Comparison of ENCODE assay signal across 10 mouse cellular contexts in genomic region chr10:74463972-74464371, GRCm38 (mm10).
DNase-seq lines count a peak whose midpoint lies in the region; ATAC-seq lines count a peak whose summit lies in the region.
"Had no signal": no experiment of that assay in that cellular context is flagged by ENCODE, and none has a peak within 500 bp of the region (broad histone marks: within the 10 kb centered on the region; RNA-seq: fewer than 3 reads in every experiment).

No protein-coding gene starts in this region.

- WGBS in hindbrain, embryonic 14.5 days, result 26% methylated on average over 2 of the region's 2 CpGs
- 35% methylated on average over 2 of the region's 2 CpGs for WGBS in hindbrain, embryonic 12.5 days
- 32% methylated on average over 2 of the region's 2 CpGs for WGBS in neural tube, embryonic 11.5 days
- 23% methylated on average over 2 of the region's 2 CpGs for WGBS in neural tube, embryonic 15.5 days

- H3K36me3 ChIP-seq in hindbrain, embryonic 14.5 days (replicated peaks; ENCODE audit: control insufficient read depth, insufficient read depth), result no peaks in the 10 kb centered on the region
- no peaks in the 10 kb centered on the region for H3K36me3 ChIP-seq in hindbrain, embryonic 12.5 days
- H3K36me3 ChIP-seq in neural tube, embryonic 11.5 days (ENCODE audit: control insufficient read depth, insufficient read depth, low read length), result no peaks in the 10 kb centered on the region
- no peaks in the 10 kb centered on the region for H3K36me3 ChIP-seq in neural tube, embryonic 15.5 days
- H3K36me3 ChIP-seq: limb, embryonic 15.5 days had no signal

- peak; percentile 84 for DNase-seq in hindbrain, embryonic 14.5 days (ENCODE audit: low spot score)
- no peak for DNase-seq in neural tube, embryonic 11.5 days (ENCODE audit: low spot score)
- peak; percentile 5 for DNase-seq in embryo, embryonic 9.5 days (ENCODE audit: extremely low spot score)
- DNase-seq in cerebellum, postnatal 36 days, result no peak
- DNase-seq in spleen, postnatal 4 days (ENCODE audit: low spot score in 2 of 2), result no peak
- DNase-seq: gastrocnemius, postnatal 14 days had no signal

- H3K9ac ChIP-seq in hindbrain, embryonic 14.5 days, result no peak overlapping the region
- no peak overlapping the region for H3K9ac ChIP-seq in hindbrain, embryonic 12.5 days
- H3K9ac ChIP-seq in neural tube, embryonic 11.5 days (ENCODE audit: low read length), result no peak overlapping the region
- H3K9ac ChIP-seq in neural tube, embryonic 15.5 days (replicated peaks), result no peak overlapping the region
- H3K9ac ChIP-seq: limb, embryonic 15.5 days had no signal

- H3K4me2 ChIP-seq in hindbrain, embryonic 14.5 days (replicated peaks), result no peak overlapping the region
- H3K4me2 ChIP-seq in hindbrain, embryonic 12.5 days (replicated peaks), result no peak overlapping the region
- H3K4me2 ChIP-seq in neural tube, embryonic 11.5 days (ENCODE audit: low read depth), result no peak overlapping the region
- H3K4me2 ChIP-seq in neural tube, embryonic 15.5 days, result no peak overlapping the region
- H3K4me2 ChIP-seq: limb, embryonic 15.5 days had no signal

- no peaks in the 10 kb centered on the region for H3K9me3 ChIP-seq in hindbrain, embryonic 14.5 days (ENCODE audit: control insufficient read depth, low read length)
- no peaks in the 10 kb centered on the region for H3K9me3 ChIP-seq in hindbrain, embryonic 12.5 days (replicated peaks)
- H3K9me3 ChIP-seq in neural tube, embryonic 11.5 days (ENCODE audit: control insufficient read depth, low read length), result no peaks in the 10 kb centered on the region
- no peaks in the 10 kb centered on the region for H3K9me3 ChIP-seq in neural tube, embryonic 15.5 days (replicated peaks)
- H3K9me3 ChIP-seq: limb, embryonic 15.5 days had no signal

- no peak overlapping the region for H3K4me3 ChIP-seq in hindbrain, embryonic 14.5 days (replicated peaks; ENCODE audit: low read length)
- H3K4me3 ChIP-seq in hindbrain, embryonic 12.5 days, result no peak overlapping the region
- no peak overlapping the region for H3K4me3 ChIP-seq in neural tube, embryonic 11.5 days (ENCODE audit: low read depth, low read length)
- H3K4me3 ChIP-seq in neural tube, embryonic 15.5 days (replicated peaks), result no peak overlapping the region
- H3K4me3 ChIP-seq: limb, embryonic 15.5 days had no signal

- no peak overlapping the region for H3K27ac ChIP-seq in hindbrain, embryonic 14.5 days
- no peak overlapping the region for H3K27ac ChIP-seq in hindbrain, embryonic 12.5 days
- H3K27ac ChIP-seq in neural tube, embryonic 11.5 days (ENCODE audit: low read depth, low read length), result no peak overlapping the region
- no peak overlapping the region for H3K27ac ChIP-seq in neural tube, embryonic 15.5 days (replicated peaks)
- H3K27ac ChIP-seq: limb, embryonic 15.5 days had no signal

- no peaks in the 10 kb centered on the region for H3K4me1 ChIP-seq in hindbrain, embryonic 14.5 days (replicated peaks; ENCODE audit: control insufficient read depth, insufficient read depth, low read length)
- no peaks in the 10 kb centered on the region for H3K4me1 ChIP-seq in hindbrain, embryonic 12.5 days
- H3K4me1 ChIP-seq in neural tube, embryonic 11.5 days (ENCODE audit: control insufficient read depth, insufficient read depth, low read length), result no peaks in the 10 kb centered on the region
- no peaks in the 10 kb centered on the region for H3K4me1 ChIP-seq in neural tube, embryonic 15.5 days
- H3K4me1 ChIP-seq: limb, embryonic 15.5 days had no signal

- no peak for ATAC-seq in hindbrain, embryonic 14.5 days (ENCODE audit: low FRiP score)
- ATAC-seq in hindbrain, embryonic 12.5 days (ENCODE audit: low FRiP score), result no peak
- ATAC-seq in neural tube, embryonic 11.5 days (ENCODE audit: insufficient read depth, low FRiP score, low TSS enrichment), result peak; percentile 2; the same call in 1 of the 2 replicates
- no peak for ATAC-seq in neural tube, embryonic 15.5 days (ENCODE audit: low FRiP score)
- no peak for ATAC-seq in megakaryocyte-erythroid progenitor cell, adult 5-6 weeks (replicated peaks; ENCODE audit: low FRiP score, low TSS enrichment, poor library complexity, severe bottlenecking)

- no peaks in the 10 kb centered on the region for H3K27me3 ChIP-seq in hindbrain, embryonic 14.5 days (ENCODE audit: control insufficient read depth, insufficient read depth, low read length)
- no peaks in the 10 kb centered on the region for H3K27me3 ChIP-seq in hindbrain, embryonic 12.5 days
- no peaks in the 10 kb centered on the region for H3K27me3 ChIP-seq in neural tube, embryonic 11.5 days (ENCODE audit: control insufficient read depth, insufficient read depth, low read length)
- no peaks in the 10 kb centered on the region for H3K27me3 ChIP-seq in neural tube, embryonic 15.5 days (replicated peaks)
- H3K27me3 ChIP-seq: limb, embryonic 15.5 days had no signal

Comparison
In these comparisons a context has a peak if more than half of its experiments do, and no peak if none do; other contexts are left out.
1. DNase-seq: peak in hindbrain, embryonic 14.5 days (single experiment) and embryo, embryonic 9.5 days (single experiment); none in neural tube, embryonic 11.5 days (single experiment), cerebellum, postnatal 36 days (0 of 2) and spleen, postnatal 4 days (0 of 2).